Mouse (Mus musculus) cerebral cortex, adult 2 months (tissue): ENCODE measurements around the gene Ankrd36.

Source experiments
- WGBS: fragments of 180-500 bp; shearing (Covaris S2); methylation state at CpG from one replicate; pipeline ENCODE4 v1.1.7; 2018; 5-methylcytosine and 5-hydroxymethylcytosine counted together

Gene Ankrd36

DNA sequence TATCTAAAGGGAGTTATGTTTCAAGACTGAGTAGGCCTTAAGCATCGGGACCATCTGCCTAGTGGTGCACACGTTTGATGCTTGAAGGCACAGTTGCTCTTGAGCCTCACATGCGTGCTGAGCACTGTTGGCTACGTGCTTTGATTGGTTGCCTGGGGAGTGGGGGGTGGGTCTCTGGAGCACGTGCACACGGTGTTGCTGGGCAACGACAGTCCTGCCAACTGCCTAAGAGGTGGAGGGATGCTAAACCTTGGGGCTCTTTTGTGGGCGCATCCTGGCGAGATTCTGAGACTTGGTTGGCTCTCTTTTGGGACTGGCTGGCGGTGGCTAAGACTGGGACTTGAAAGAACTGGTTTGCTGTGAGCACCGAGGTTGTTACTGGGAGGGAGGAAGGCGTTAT lies at the start of gene Ankrd36:
Gene Ankrd36 (plus strand): TSS at position 211 of the 400 bp plus-strand sequence.
- 76% methylated on average over 12 of the region's 12 CpGs for whole genome bisulfite sequencing

GRCm38 (mm10) chr11:5520412-5521265 lies 48.8 kb upstream of the Ankrd36 start, which contains the start of gene Xbp1:
Gene Xbp1, plus strand, starts transcription at chr11:5520659.
- WGBS = 1% methylated on average over 72 of the region's 72 CpGs

- 0% methylated on average over 13 of the region's 13 CpGs for WGBS
Observed at GRCm38 (mm10) chr11:5521266-5521515, 48.3 kb upstream of the Ankrd36 start.

GRCm38 (mm10) chr11:5521516-5522291 lies 47.8 kb upstream of the Ankrd36 start:
- under 1% methylated on average over 34 of the region's 34 CpGs for WGBS

- 72% methylated on average over 11 of the region's 11 CpGs for WGBS
Observed at GRCm38 (mm10) chr11:5522798-5523415, 46.6 kb upstream of the Ankrd36 start.

DNA sequence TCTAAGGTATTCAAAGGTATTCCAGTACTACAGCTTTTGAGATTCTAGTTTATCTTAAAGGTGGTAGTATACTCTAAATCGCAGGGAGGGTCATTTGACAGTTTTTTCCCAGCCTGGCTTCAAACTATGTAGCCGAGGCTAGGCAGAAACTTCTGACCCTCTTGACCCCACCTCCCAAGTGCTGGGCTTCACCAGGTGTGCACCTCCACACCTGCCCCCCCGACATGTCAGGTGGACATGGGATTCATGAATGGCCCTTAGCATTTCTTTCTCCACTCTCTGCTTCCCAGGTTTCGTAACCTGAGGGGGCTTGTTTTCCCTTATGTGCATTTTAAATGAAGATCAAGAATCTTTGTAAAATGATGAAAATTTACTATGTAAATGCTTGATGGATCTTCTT lies 44.1 kb upstream of the Ankrd36 start:
- 88% methylated on average over 4 of the region's 4 CpGs for WGBS

GRCm38 (mm10) chr11:5526573-5527439 lies 42.7 kb upstream of the Ankrd36 start:
- 75% methylated on average over 7 of the region's 7 CpGs for WGBS

GRCm38 (mm10) chr11:5527865-5528523 lies 41.5 kb upstream of the Ankrd36 start:
- 61% methylated on average over 5 of the region's 5 CpGs for WGBS

GRCm38 (mm10) chr11:5528841-5529240 lies 40.6 kb upstream of the Ankrd36 start:
- WGBS = 28% methylated on average over 5 of the region's 5 CpGs

- 81% methylated on average over 5 of the region's 5 CpGs for WGBS
Observed at GRCm38 (mm10) chr11:5530172-5530571, 39.3 kb upstream of the Ankrd36 start.

DNA sequence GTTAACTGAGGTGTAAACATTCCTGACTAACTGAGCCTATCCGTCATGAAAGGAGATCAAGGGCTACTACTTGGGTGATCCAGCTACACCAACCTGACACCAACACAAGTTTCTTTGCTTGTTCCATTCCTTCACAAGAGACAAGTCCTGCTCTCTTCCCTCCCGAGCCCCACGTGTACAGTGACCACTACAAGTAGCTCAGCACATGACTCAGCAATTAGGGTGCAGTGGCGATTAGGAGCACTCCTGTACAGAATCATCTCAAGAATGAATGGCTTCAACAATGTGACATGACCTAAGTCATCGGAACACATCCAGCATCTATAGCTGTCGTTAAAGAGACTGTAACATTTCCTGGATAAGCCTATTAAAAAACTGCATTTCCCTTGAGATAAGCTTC lies 38.8 kb upstream of the Ankrd36 start:
- 74% methylated on average over 6 of the region's 6 CpGs for WGBS

GRCm38 (mm10) chr11:5533108-5533507 lies 36.4 kb upstream of the Ankrd36 start:
- WGBS = 88% methylated on average over 5 of the region's 5 CpGs

DNA sequence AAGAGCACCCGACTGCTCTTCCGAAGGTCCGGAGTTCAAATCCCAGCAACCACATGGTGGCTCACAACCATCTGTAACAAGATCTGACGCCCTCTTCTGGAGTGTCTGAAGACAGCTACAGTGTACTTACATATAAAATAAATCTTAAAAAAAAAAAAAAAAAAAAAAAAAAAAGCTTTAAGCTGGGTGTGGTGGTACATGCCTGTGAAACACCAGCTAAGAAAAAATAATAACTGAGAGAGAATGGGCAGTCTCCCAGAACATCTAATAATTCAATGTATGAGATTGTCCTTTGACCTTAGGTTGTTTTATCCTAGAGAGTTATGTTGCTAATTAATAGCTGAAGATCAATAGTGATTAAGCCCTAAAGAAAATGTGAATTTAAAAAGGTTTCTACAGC lies 32.0 kb upstream of the Ankrd36 start:
- 81% methylated on average over 4 of the region's 4 CpGs for WGBS

DNA sequence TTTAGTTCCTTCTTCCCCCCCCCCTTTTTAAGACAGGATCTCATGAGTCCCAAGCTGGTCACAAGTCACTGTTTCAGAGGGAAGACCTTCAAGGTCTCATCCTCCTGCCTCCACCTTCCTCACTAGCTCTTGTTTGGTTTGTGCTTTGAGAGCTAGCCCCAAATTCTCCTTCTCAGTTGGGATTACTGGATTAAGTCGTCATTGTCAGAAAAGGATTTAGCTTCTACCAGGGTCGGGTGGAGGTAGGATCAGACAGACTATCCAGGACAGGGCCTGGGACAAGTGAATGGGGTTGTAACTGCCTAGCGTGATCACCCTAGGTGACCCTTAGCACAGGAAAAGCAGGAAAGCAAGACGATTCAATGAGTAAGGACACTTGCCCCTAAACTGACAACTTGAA lies 29.2 kb upstream of the Ankrd36 start:
- WGBS = 60% methylated on average over 4 of the region's 4 CpGs

GRCm38 (mm10) chr11:5541230-5541798 lies 28.2 kb upstream of the Ankrd36 start:
- WGBS = under 1% methylated on average over 28 of the region's 28 CpGs

- WGBS = under 1% methylated on average over 63 of the region's 65 CpGs
Observed at GRCm38 (mm10) chr11:5541799-5542481, 27.5 kb upstream of the Ankrd36 start, which contains the start of gene Ccdc117. Gene Ccdc117, minus strand, starts transcription at chr11:5542187.

GRCm38 (mm10) chr11:5542482-5543185 lies 26.9 kb upstream of the Ankrd36 start:
- WGBS = 48% methylated on average over 5 of the region's 5 CpGs

- 94% methylated on average over 1 of the region's 1 CpGs for WGBS
Observed at GRCm38 (mm10) chr11:5543281-5543680, 26.2 kb upstream of the Ankrd36 start.

- WGBS = 57% methylated on average over 1 of the region's 1 CpGs
Observed at GRCm38 (mm10) chr11:5544709-5545108, 24.8 kb upstream of the Ankrd36 start.
